Mouse (Mus musculus) thymus, adult 2 months (tissue): ENCODE results near the gene Eif2ak4.

Experiments
- CTCF ChIP-seq: fragments of 200-500 bp; IDR thresholded peaks from 2 replicates; pipeline ENCODE4 v1.5.1; 2012; ENCODE audit warnings: mild to moderate bottlenecking, control low read depth, low read length, moderate library complexity, borderline replicate concordance; ENCODE audit not compliant: control insufficient read depth, poor library complexity, insufficient read depth; ENCODE audit errors: extremely low read depth
- POLR2A ChIP-seq: fragments of 200-500 bp; IDR thresholded peaks from 2 replicates; pipeline ENCODE4 v1.6.1; 2012; ENCODE audit warnings: mild to moderate bottlenecking, low read length, control low read depth, moderate library complexity; ENCODE audit not compliant: control insufficient read depth, poor library complexity, insufficient read depth; ENCODE audit errors: extremely low read depth

DNA sequence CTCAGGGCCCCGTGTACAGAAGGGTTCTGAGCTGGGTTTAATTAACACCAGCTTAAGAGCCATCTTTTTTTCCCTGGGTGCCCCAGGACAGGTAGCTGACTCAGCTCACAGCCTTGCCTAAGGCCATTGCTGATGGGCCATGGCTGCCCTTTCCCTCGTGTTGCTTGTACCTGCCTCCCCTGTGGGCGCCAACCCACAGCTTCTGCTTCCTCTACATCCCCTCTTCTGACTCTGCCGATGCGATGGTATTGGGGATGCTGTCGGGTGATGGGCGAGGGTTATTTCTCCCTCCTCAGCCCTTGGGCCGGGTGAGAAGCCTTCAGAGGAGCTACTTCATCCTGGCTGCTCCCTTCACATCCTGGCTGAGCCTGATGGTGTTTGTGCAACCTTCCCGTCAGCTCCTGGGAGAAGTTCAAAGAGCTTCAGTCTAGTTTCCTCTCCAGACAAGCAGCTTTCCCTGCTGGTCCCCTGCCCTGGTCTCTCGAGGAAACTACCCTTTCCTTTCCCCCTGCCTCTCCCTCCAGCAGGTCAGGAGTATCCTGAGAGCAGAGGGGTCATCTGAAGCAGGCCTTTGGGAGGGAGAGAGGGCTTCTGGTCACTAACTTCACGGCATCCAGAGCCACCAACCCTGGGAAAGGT is 123.5 kb downstream of the Eif2ak4 start:
- TF ChIP-seq CTCF: no peak
- no peak for TF ChIP-seq POLR2A
